13 mouse cellular contexts compared by ENCODE assay signal in genomic region chr1:88226670-88227379, GRCm38 (mm10). TPM values are rescaled to one million over a fixed set of nuclear protein-coding genes. Genes with fewer than 3 reads are reported as not detected.
DNase-seq lines count a peak whose midpoint lies in the region; ATAC-seq and TF ChIP-seq lines count a peak whose summit lies in the region.
"Had no signal": no experiment of that assay in that cellular context is flagged by ENCODE, and none has a peak within 500 bp of the region (broad histone marks: within the 10 kb centered on the region; RNA-seq: fewer than 3 reads in every experiment).

Mroh2a (plus strand) TSS chr1:88226986.

- no peaks in the 10 kb centered on the region for H3K27me3 ChIP-seq in liver, postnatal 0 days (ENCODE audit: insufficient read depth, low read length)
- H3K27me3 ChIP-seq: forebrain, embryonic 15.5 days; hindbrain, embryonic 15.5 days; megakaryocyte, embryonic 14.5 days had no signal

- intact Hi-C loops in gastrocnemius, postnatal 36 days (cut with DNase I) = no loop called here

- 47% methylated on average over 5 of the region's 5 CpGs for WGBS in liver, postnatal 0 days (ENCODE audit: insufficient replicate concordance)

- peak; percentile 4 for DNase-seq in kidney, postnatal 14 days
- no peak for DNase-seq in kidney, adult 9 months
- peak; percentile 40 for DNase-seq in brain, adult 2 months (ENCODE audit: low read depth, low spot score)
- DNase-seq in gastrocnemius, postnatal 36 days = peak; percentile 8 to 10
- peak; percentile 33 for DNase-seq in liver, postnatal 0 days
- DNase-seq in layer of hippocampus, postnatal 36 days = no peak
- DNase-seq in adipocyte (ENCODE audit: low spot score) = no peak
- DNase-seq: adrenal gland, adult 2 months had no signal

- H3K9ac ChIP-seq in liver, postnatal 0 days (replicated peaks) = no peak within 1 kb of the TSS
- H3K9ac ChIP-seq: forebrain, embryonic 15.5 days; hindbrain, embryonic 15.5 days had no signal

- no peak within 1 kb of the TSS for H3K27ac ChIP-seq in liver, postnatal 0 days (ENCODE audit: low read depth)
- H3K27ac ChIP-seq: forebrain, embryonic 15.5 days; hindbrain, embryonic 15.5 days had no signal

- peaks cover 17% of the 10 kb centered on the region for H3K9me3 ChIP-seq in liver, postnatal 0 days (ENCODE audit: low read length)

- no peak within 1 kb of the TSS for H3K4me3 ChIP-seq in liver, postnatal 0 days (ENCODE audit: low read depth, low read length)
- H3K4me3 ChIP-seq: forebrain, embryonic 15.5 days; hindbrain, embryonic 15.5 days had no signal

- no peak for TF ChIP-seq CTCF in liver, postnatal 0 days (IDR thresholded peaks at IDR 0.05; ENCODE audit: low read depth)

- H3K4me2 ChIP-seq in liver, postnatal 0 days (ENCODE audit: low read depth, low read length) = no peak within 1 kb of the TSS
- H3K4me2 ChIP-seq: forebrain, embryonic 15.5 days; hindbrain, embryonic 15.5 days had no signal

- no peaks in the 10 kb centered on the region for H3K4me1 ChIP-seq in liver, postnatal 0 days (ENCODE audit: insufficient read depth)
- H3K4me1 ChIP-seq: forebrain, embryonic 15.5 days; hindbrain, embryonic 15.5 days; megakaryocyte, embryonic 14.5 days had no signal

- no peaks in the 10 kb centered on the region for H3K36me3 ChIP-seq in liver, postnatal 0 days (replicated peaks; ENCODE audit: insufficient read depth, low read length)
- H3K36me3 ChIP-seq: forebrain, embryonic 15.5 days; hindbrain, embryonic 15.5 days had no signal

- no peak for TF ChIP-seq EP300 in liver, postnatal 0 days (IDR thresholded peaks at IDR 0.05; ENCODE audit: low read depth)

- ATAC-seq in liver, postnatal 0 days = no peak
- no peak for ATAC-seq in frontal cortex, adult (ENCODE audit: low TSS enrichment)
- ATAC-seq: forebrain, embryonic 15.5 days had no signal

RNA-seq across cellular contexts. Expression of gene Mroh2a, which starts in this region (rescaled TPM):
- total RNA-seq in gastrocnemius, postnatal 36 days (2021) = not detected
- 0.61 and 0.66 TPM in 2 replicates for polyA plus RNA-seq in liver, postnatal 0 days (2015; fragmentation: Nextera tagmentation; extraction: Ambion mirVana)
- under 1 TPM in 1 of 2 experiments, not detected in 1; 0.05 TPM for total RNA-seq in layer of hippocampus, postnatal 36 days (2021)
- polyA plus RNA-seq: cortical plate, adult 2 months had no signal

Comparison
In these comparisons a context has a peak if more than half of its experiments do, and no peak if none do; other contexts are left out.
1. DNase-seq: peak in kidney, postnatal 14 days (single experiment) and brain, adult 2 months (single experiment); none in kidney, adult 9 months (single experiment), layer of hippocampus, postnatal 36 days (0 of 2) and adipocyte (single experiment).
2. Peak in DNase-seq in gastrocnemius, postnatal 36 days; RNA of the gene not detected or under 1 TPM.
3. Peak in DNase-seq in liver, postnatal 0 days; RNA of the gene not detected or under 1 TPM.